Mouse (Mus musculus): Measurements from ENCODE around the gene E2f1.

Gene E2f1

GRCm38 (mm10) chr2:154552424-154552907, 17.2 kb downstream of the E2f1 start:
- in situ Hi-C loops (cut with MboI; ENCODE audit: low sequenced_read_pairs) = no loop called here

GRCm38 (mm10) chr2:154551927-154552326, 17.8 kb downstream of the E2f1 start:
- in situ Hi-C loops (cut with MboI; ENCODE audit: low sequenced_read_pairs) = no loop called here

- in situ Hi-C loops (cut with MboI; ENCODE audit: low sequenced_read_pairs) = no loop called here
Observed at GRCm38 (mm10) chr2:154551476-154551875, 18.2 kb downstream of the E2f1 start, which contains the start of gene Actl10. Gene Actl10 (plus strand): TSS chr2:154551776.

- in situ Hi-C loops (cut with MboI; ENCODE audit: low sequenced_read_pairs) = no loop called here
Observed at GRCm38 (mm10) chr2:154550937-154551336, 18.8 kb downstream of the E2f1 start.

DNA sequence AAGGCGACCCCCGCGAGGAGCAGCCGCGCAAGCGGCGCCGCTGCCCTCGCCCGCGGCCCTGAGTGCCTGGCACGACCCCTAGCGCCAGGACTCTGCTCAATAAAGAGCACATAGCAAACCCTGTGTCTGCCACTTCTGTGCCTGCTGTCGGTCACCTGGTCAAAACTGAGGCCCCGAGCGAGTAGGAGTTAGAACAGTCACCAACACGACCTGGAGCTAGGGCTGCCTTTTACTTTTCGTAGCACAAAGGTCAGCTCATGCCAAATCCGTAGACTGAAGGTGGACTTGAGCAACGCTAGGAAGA, 19.9 kb downstream of the E2f1 start:
- in situ Hi-C loops (cut with MboI; ENCODE audit: low sequenced_read_pairs) = no loop called here

GRCm38 (mm10) chr2:154549127-154549885, 20.4 kb downstream of the E2f1 start:
- in situ Hi-C loops (cut with MboI; ENCODE audit: low sequenced_read_pairs) = no loop called here

- in situ Hi-C loops (cut with MboI; ENCODE audit: low sequenced_read_pairs) = no loop called here
Observed at GRCm38 (mm10) chr2:154548688-154549087, 21.0 kb downstream of the E2f1 start.

DNA sequence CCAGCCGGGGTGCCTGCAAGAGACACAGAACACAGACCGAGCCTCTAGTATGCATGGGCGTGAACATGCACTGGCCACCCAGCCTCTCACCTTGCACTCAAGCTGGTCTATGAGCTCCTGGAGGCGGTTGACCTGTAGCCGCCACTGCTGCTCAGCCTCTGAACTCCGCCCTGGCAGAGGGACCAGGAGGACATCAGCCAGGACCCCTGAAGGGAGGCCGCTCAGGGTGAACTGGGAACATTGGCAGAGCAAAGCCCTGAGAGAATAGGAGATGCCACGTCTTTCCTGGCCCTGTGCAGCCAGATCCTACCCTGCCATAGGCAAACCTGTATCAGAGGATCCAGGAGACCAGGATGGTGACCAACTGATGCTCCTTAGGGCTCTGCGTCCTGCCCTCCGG, 23.0 kb downstream of the E2f1 start, which contains the start of gene 1700003F12Rik:
Gene 1700003F12Rik (plus strand): TSS at position 375 of the 400 bp plus-strand sequence.
- in situ Hi-C loops (cut with MboI; ENCODE audit: low sequenced_read_pairs) = no loop called here

DNA sequence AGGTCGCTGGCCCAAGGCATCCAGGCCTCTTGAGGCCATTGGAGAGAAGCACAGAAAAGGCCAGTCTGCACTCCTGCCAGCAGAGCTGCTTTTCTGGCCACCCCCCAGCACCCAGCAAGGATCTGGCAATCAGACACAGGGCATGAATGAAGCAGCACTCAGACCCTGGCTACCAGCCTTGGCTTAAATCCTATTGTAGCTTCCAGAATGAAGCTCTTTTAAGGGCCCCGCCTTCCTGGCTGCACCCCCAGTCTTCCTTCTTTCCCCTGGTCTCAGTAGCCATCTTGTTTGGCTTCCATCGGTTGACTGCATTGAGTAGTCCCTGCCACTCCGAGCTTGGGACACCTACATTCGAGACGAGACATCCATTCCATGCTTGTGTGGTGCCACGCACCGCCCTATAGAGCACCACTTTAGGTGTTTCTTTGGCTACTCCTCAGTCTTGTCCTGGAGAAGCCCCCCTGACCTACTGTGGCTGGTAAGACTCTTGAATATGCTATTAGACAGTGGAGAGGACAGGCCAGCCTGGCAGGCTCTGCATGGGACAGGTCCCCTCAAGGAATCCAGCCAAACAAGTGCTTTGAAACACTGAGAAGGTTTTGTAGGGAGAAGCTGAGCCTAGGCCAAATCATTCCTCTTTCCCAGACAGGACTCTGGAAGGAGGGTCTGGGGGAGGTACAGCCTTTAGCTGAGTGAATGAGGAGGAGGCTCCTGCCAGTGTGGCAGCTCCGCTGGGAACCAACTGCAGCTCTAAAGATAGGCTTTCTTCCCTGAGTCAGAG, 25.9 kb downstream of the E2f1 start:
- in situ Hi-C loops (cut with MboI; ENCODE audit: low sequenced_read_pairs) = no loop called here

- in situ Hi-C loops (cut with MboI; ENCODE audit: low sequenced_read_pairs) = no loop called here
Observed at GRCm38 (mm10) chr2:154541630-154542029, 28.1 kb downstream of the E2f1 start.

DNA sequence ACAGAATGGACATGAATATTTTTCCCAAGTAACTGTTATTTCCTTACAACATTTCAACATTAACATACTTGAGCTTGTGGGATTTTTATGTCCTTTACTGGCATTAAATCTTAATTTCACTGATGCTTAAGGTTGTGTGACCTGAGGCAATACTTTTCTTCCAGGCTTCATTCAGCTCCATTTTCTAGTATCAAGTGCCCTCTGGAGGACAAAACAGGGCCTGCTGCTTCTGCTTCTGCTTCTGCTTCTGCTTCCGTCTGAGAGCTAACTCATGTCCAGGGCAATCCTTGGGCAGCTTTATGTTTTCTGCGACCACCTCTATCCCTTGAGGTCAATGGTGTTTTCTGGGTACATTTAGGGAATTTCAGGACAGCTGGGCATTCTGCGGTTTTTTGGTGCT, 30.0 kb downstream of the E2f1 start:
- in situ Hi-C loops (cut with MboI; ENCODE audit: low sequenced_read_pairs) = loop anchor here (5.0 kb wide), 1 partner anchor 122 kb away; no protein-coding TSS in a partner anchor

DNA sequence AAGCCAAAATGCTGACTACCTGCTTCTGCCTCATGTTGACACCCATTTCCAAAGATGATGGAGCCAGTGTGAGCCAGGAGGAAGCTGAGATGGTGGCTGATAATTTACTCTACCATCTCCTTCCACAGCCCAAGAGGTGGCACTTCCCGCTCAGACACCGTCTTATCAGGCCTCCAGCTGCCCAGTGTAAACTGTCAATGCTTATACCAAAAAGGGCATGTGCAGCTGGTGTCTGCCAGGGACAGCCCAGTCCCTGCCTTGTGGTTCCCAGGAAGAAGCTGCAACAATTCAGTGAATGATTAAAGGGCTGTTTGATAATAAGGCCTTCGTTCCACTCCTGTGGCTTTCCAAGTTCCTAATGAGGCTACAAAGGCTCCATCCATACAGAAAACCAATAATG, 31.0 kb downstream of the E2f1 start:
- in situ Hi-C loops (cut with MboI; ENCODE audit: low sequenced_read_pairs) = loop anchor here (5.0 kb wide), 1 partner anchor 121 kb away; no protein-coding TSS in a partner anchor

GRCm38 (mm10) chr2:154538310-154538709, 31.4 kb downstream of the E2f1 start:
- in situ Hi-C loops (cut with MboI; ENCODE audit: low sequenced_read_pairs) = loop anchor here (5.0 kb wide), 1 partner anchor 121 kb away; no protein-coding TSS in a partner anchor

- in situ Hi-C loops (cut with MboI; ENCODE audit: low sequenced_read_pairs) = loop anchor here (5.0 kb wide), 1 partner anchor 117 kb away; no protein-coding TSS in a partner anchor
Observed at GRCm38 (mm10) chr2:154534704-154535270, 34.9 kb downstream of the E2f1 start.

DNA sequence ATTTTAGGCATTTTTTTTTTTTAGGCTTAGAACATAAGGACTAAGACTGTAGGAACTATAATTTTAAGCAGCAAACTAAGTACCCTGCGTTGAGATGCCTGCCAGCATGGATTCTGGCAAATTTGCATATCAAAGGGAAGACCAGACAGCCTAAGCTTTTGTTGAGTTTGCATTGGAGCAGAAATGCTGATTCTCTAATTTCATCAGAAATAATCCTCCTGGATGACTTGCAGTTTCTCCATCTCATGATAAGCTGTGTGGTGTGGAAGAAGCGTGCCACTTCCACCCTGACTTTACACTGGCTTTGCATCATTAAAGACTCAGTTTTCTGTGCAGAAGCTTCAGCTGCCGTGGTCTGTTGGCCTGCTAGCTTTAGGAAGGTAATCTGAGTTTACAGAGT, 36.8 kb downstream of the E2f1 start:
- in situ Hi-C loops (cut with MboI; ENCODE audit: low sequenced_read_pairs) = no loop called here

DNA sequence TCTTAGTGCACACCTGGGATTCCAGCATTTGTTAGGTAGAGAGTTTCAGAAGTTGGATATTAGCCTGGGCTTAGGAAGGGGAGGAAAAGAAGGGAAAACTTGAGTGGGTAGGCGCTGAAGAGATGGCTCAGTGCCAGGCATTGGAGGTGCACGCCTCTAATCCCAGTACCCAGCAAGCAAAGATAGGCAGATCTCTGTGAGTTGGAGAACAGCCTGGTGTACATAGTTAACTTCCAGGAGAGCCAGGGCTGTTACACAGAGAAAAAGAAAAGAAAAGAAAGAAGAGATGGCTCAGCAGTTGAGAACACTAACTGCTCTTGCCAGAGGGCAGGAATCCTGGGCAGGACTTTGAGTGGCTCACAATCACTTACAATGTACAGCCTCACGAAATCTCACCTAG, 43.2 kb downstream of the E2f1 start:
- in situ Hi-C loops (cut with MboI; ENCODE audit: low sequenced_read_pairs) = no loop called here

GRCm38 (mm10) chr2:154525285-154525684, 44.4 kb downstream of the E2f1 start:
- in situ Hi-C loops (cut with MboI; ENCODE audit: low sequenced_read_pairs) = no loop called here

DNA sequence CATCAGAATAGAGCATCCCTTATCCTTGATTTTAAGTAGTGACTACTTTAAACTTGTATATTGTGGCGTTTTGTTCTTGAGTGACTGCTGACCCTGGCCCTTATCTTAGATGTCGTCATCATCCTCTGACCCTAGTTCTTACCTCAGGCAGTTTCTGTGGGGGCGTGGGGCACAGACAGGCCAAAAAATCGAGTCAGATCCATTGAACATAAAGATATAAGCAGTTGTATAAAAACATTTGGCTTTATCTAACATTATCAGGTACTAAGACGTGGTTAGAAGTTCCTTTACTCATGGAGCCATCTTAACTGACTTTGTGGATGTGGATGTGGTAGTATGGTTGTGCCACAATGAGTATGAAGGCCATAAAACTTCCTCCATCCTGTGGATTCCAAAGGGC, 47.4 kb downstream of the E2f1 start:
- in situ Hi-C loops (cut with MboI; ENCODE audit: low sequenced_read_pairs) = no loop called here

DNA sequence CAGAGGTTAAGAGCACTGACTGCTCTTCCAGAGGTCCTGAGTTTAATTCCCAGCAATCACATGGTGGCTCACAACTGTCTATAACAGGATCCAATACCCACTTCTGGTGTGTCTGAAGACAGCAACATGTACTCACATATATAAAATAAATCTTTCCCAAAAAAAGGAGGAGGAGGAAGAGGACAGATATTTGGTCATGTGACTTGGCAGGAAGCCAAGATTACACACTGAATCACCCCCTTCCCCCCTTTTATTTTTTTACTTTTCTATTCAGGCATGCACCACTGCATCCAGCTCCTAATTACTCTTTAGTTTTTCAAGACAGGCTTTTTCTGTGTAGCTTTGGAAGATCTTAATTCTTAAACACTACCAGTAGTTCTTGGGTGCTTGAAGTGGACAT, 48.2 kb downstream of the E2f1 start:
- in situ Hi-C loops (cut with MboI; ENCODE audit: low sequenced_read_pairs) = no loop called here

- in situ Hi-C loops (cut with MboI; ENCODE audit: low sequenced_read_pairs) = no loop called here
Observed at GRCm38 (mm10) chr2:154517424-154517823, 52.3 kb downstream of the E2f1 start.

DNA sequence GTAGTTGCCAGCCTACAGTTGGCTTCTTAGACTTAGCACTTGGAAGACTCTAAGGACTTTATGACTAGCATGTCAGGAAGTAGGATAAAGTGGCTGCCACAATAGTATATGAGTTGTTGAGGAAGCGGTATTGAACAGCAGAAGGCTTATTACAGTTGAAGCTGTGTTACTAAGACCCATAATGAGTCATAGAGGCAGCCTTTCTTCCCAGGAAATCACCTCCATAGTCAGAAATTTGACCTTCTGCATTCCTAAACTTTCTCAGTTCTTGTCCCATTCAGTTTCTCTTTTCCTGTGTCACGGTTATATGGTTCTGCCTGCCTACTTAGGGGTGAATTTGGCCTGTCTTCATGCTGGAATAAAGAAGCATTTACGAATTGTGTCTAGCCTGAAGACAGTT, 52.7 kb downstream of the E2f1 start:
- in situ Hi-C loops (cut with MboI; ENCODE audit: low sequenced_read_pairs) = no loop called here

Measured in CH12F3 (cell line).